Mouse (Mus musculus) kidney, adult 11 months (tissue): ENCODE data around the gene Rhot2.

ENCODE experiments used
- DNase-seq: peaks from one replicate; pipeline ENCODE4 v3.0.0; 2022

Gene Rhot2

DNA sequence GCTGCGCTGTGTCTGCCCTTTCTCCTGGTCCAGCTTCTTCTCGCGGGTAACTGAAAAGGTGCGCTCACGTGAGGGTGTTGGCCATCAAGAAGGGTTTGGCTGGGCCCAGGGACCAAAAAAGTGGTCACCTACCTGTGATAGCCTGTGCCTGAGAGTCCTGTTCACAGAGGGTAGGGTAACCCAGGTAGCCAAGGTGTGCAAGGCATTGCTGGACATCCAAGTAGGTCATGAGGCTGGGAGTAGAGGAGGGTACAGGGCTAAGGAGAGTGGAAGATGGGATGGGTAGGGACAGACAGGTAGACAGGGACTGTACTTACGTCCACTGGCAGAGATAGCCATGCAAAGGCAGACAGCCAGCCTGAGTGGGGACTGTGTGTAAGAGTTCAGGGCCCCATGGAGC lies 4.1 kb downstream of the Rhot2 start:
- no peak for DNase-seq

DNA sequence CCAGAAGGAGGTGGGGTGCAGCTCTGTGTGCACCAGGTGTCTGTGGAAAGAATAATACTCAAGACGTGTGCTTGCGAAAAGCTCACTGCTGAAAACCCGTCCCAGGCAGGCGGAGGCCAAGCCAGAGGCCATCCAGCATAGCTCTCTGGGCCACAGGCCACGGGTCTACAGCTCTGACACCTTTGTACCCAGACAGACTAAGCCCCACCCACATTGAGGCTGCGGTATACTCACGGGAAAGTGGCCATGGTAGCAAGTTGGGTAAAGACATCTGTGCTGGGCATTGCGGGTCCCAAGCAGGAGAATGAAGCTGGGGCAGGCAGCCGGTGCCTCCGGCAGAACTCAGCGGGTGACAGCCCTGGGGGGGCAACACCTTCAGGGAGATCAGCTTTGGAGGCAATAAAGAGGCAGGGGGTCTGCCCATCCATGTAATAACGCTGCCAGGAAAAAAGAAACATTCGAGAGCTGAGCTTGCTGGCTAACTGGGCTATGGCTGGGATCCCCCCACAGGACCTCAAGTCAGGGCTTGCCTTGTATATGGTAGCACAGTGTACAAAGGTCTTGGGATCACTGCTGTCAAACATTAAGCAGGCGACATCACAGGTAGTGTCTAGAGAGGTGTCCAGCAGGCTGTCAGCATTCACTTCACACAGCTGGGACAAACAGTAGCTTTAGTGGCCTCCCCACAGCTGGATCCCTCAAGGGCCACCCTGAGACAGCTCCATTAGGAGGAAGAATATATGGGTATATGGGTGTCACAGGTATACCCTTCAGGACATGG lies 5.0 kb downstream of the Rhot2 start:
- DNase-seq = peak; percentile 74

DNA sequence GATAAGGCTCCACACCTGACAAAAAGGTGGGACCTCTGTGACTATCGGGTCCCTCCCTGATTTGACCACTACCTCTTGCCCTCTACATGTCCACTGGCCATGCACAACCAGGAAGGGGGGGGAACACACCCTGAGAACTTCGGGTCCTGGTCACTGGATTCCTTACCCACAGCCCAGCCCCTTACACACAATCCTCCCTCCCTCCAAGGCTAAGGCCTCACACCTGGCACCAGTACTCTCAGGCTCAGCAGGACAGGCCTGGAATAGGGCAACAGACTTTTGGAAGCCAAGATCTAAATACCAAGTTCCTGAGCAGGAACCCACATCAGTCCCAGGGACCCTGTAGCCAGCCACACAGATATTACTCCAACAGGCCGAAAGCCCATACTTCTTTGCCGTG lies 5.7 kb downstream of the Rhot2 start:
- no peak for DNase-seq

DNA sequence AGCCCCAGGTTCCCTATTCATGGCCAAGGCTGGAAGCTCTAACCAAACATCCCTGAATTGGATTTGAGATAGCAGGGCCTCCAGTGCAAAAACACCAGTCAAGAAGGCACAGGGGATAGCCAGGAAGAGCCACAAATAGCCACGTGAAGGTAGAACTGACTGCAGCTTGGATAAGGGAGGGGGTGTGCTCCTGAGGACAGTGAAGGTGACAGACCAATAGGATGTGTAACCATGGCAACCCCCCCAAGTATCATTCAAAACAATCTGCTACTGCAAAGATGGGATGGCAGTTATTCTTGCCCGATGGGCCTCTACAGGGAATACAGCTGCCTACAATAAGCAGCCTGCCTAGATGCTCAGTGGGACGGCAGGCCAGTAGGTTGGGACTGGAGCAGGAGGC lies 7.1 kb downstream of the Rhot2 start:
- no peak for DNase-seq

DNA sequence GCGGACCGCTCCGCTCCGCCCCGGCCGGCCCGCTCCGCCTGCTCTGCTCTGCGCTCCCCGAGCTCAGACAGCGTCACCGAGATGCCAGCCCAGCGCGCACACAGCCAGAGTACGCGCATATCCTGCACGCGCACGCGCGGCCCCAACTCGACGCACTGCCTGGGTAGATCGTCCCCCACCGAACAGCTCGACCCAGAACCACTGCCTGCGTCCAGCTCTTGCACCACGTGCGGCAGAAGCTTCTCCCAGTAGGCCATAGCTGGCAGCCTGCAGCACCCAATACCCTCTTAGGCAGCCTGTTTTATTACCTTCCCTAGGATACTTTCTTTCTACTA lies 7.6 kb downstream of the Rhot2 start, which contains the start of gene Rhbdl1:
Gene Rhbdl1, minus strand, starts transcription at position 220 of the 335 bp plus-strand sequence.
- peak; percentile 75 for DNase-seq

DNA sequence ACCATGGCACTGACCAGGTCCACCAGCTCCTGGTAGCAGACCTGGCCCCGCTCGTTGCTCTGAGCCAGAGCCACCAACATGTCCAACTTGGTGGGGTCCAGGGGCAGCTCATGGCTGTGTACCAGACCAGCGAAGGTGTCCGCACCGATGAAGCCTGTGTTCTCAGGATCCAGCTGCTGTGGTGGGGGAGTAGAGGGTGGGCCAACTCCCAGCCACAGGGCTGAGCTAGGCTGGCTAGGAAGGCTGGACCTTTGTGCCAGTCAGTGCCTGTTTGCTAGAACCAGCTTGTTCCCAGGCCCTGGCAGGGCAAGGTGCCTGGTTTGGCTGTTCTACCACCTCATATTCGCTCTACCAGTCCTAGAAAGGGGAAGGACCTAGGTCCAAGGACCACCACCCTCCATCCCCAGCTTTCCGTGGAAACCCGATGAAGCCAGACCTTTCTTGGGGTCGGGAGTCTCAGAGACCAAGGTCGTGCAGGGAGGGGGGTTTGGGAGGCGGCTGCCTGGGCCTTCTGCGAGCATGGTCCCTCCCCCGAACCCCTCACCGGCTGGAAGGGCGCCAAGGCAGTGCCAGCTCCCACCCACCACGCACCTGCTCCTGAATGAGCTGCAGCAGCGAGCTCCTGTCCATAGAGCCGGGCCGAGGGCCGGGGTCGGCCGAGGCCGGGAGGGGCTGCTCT lies 8.1 kb downstream of the Rhot2 start:
- peak; percentile 60 for DNase-seq

DNA sequence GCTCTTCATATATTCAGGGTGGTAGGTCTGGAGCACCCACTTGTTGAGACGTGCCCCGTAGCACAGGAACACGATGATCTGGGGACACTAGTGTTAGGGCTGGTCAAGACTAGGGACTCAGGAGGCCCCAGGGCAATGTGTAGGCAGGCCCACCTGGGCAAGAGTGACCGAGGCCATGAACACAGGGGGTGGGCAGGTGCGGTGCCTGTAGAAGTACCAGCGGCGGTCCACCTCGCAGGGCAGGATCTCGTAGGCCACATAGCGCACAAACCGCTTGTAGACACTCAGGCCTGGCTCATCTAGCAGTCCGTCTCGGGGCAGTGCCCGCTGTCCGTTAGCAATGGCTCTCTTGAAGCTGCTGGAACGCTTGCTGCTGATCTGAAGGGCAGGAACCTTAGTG lies 8.8 kb downstream of the Rhot2 start:
- DNase-seq = no peak

DNA sequence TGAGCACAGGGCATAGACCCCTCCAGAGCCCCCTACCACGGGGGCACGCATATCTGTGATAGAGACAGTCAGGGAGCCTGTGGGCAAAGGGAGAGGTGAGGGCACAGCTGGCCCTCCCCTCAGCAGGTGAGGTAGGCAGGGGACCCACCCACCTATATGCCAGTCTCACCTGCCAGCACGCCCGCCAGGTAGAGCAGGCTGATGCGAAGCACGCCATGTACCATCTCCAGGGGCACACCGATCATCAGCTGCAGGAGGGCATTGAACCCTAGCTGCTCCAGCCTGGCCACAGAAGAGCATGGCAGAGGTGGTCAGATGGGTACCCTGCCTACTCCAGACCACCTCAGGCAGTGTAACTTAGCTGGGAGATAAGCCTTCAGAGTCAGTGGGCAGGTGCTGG lies 9.3 kb downstream of the Rhot2 start:
- no peak for DNase-seq

DNA sequence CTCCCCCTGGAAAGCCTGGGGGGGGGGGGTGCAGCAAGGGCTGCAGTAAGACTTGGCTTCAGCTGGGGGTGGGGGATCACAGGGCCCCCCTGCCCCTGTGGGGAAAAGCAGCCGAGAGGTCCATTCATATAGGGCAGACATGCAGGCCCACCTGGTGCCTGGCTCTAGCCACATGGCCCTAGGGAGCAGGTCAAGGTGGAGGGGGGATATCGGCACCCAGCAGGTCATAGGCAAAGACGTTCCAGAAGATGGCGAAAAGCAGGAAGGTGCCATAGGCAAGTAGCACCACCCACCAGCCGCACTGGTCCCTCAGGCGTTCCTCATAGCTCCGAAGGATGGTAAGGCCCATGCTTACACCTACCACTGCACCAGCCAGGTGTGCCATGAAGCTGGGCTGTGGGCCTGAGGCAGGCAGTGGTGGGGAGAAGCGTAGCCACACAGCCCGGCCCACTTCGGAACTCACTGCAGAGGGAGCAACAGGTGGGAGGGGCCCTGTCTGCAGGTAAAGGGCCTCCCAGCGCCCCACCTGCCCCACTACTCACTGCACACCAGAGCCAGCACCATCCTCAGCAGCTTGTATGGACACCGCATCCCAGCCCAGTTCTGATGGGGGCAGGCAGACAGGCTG lies 9.9 kb downstream of the Rhot2 start:
- peak; percentile 47 for DNase-seq

DNA sequence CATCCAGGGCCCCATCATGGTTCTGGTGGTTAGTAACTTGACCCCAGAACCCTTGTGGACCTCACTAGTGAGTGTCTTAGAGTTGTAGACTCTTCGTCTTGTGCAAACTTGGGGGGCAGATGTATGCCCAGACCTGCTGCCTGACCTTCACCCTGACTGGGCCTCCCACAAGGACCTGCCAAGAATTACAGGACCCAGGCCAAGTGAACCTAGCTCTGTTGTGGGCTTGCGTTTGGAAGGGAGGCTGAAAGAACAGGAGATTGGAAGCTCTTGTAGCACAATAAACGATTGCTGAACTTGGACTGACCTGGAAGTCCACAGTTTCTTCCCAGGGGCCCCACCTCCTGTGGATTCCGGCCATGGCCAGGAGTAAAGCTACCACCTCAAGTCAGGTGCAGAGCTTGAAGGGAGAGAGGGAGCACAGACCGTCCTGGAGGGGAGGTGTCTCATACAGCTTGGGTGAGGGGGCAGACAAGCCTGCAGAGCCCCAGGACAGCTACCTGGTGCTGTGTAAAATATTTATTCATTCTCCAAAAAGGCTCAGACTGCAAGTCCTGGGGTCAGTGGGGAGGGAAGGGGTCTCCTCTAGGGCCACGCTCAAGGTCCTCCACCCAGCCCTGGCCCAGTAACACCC lies 10.6 kb downstream of the Rhot2 start:
- DNase-seq = peak; percentile 86

DNA sequence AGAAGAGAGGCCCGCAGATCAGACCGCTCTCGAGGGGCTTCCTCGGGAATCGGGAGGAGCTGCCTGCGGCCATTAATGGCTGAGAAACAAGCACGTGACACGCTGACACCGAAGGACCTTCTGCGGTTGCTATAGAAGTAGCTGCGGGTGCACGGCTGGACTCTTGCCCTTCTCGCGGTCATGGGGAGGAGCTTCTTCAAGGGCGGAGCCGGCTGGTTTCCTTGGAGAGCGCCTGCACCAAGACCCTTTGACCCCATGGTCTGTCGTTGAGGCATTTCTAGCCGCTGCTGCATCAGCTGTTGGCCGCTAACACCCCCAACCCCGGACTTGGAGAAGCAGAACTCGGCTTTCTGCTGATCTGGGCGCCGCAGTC lies 11.4 kb downstream of the Rhot2 start, which contains the start of gene Stub1:
Gene Stub1, minus strand, starts transcription at position 114 of the 373 bp plus-strand sequence.
- peak; percentile 98 for DNase-seq

DNA sequence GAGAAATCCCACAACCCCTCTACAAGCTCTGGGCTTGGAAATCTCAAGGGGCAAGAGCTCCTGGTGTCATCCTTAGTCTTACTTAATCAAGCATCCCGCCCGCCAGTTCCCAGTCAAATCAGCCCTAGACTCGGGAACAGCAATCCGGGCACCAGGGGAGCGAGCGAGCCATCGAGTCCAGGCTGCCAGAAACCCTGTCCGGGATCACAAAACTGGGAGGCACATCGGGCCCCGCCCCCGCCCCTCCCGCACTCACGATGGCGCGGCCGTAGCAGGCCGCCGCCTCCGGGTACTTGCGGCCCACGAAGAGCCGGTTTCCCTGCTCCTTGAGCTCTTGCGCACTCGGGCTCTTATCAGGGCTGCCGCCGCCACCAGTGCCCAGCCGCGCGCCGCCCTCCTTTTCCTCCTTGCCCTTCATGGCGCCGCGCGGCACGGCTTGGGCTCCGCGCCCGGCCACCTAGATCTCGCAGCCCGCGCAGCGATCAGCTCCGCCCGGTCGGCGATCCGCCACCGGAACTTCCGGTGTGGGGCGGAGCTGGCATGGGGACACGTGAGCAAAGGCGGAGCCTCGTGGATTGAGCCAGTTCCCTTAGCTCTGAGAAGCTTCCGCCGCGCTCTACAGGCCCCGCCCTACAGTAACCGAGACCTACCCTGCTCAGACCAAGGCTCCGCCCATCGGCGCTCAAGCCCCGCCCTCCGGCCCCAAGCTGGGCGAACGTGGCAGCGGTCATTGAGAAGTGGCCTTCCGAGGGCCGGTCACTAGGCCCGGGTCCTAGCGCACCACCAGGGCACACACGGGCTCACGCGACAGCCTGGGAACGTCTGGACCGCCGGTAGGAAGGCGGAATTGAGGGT lies 12.0 kb downstream of the Rhot2 start:
- DNase-seq = peak; percentile 100

DNA sequence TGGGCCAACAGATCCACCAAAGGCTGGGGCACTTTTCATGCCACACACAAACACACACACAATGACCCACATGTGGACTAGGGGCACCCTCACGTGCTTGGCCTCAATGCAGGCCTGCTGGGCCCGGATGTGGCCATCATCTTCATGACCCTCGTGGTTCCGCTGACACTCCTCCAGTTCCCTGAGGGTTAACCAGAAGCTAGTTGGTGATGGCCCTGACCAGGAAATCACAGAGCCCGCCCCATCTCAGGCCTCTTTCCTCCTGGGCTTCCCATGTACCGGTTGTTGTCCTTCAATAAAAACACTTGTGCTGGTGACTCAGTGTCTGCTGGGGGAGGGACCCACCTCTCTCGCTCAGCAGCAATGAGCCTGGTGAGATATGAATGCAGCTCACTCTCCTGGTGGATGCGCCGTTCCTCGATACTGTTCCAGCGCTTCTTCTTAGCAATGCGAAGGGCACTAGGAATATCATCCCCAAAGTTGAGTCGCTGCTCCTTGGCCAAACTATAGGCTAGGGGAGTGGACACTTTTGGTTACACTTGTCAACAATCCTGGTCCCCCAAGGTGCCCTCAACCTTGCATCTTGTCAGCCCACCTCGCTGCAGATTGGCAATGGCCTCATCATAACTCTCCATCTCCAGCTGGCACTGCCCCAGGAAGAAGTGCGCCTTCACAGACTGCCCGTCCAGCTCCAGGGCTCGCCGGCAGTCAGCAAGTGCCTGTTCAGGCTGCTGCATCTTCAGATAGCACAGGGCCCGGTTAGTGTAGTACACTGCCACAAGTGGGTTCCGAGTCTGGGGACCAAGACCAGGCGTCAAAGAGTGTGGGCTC lies 13.0 kb downstream of the Rhot2 start:
- no peak for DNase-seq

DNA sequence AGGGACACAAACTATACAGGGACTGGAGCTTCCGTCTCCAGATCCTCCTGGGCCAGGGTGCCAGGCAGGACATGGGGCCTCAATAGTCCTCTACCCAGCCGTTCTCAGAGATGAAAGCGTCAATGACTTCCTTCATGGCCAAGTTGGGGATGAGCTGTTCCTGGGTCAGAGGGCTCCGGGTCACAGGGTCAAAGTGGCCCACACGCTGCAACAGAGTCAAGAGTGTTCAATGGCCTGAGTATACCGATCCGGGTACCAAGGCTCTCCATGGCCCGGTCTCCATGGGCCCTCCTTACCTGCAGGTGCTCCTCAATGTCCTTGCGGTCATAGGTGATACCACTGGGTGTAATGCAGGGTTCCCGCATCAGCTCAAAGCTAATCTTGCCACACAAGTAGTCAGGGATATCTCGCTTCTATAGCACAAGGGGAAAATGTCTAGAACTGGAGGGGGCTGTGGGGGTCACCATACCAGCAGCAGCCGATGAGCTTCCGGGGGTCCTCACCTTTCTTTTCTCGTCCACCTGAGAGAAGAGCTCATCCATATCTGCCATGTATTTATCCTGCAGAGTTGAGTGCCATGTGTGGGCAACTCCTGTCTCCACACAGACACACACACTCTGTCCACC lies 13.7 kb downstream of the Rhot2 start:
- DNase-seq = no peak

DNA sequence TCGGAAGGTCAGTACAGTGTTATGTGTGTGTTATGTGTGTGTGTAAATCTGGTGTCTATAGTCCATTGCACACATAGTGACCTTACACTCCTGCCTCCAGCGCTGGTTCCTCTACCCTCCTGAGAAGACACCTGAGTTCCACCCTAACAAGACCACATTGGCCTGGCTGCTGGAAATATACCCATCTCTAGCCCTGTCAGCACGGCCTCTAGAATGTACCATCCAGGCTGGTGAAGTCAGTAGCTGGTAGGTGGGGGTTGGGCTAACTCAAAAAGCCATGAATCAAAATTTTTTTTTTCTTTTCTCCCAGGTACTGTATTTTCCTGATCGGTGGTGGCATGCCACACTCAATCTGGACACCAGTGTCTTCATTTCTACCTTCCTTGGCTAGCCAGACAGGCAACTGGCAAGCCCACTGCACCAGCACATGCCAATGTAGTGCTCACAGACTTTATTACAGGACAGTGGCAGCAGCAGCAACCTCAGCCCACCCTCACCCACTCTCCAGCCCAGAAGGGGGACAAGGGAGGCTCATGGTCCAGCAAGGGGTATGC lies 14.4 kb downstream of the Rhot2 start:
- no peak for DNase-seq

DNA sequence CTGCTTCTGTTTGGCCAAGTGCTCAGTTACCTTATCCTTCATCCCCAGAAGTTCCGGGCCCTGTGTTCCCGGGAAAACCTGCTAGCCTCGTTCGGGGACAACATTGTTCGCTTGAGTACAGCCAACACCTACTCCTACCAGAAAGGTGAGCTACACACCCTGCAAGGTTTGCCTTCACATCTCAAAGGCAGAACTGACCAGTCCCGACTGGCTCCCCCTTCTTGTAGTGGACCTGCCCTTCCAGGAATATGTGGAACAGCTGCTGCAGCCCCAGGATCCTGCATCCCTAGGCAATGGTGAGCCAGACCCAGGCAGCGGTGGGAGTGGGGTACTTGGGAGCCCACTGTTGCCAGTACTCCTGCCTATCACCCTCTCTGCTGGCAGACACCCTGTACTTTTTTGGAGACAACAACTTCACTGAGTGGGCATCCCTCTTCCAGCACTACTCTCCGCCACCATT lies 15.1 kb downstream of the Rhot2 start:
- DNase-seq = no peak

DNA sequence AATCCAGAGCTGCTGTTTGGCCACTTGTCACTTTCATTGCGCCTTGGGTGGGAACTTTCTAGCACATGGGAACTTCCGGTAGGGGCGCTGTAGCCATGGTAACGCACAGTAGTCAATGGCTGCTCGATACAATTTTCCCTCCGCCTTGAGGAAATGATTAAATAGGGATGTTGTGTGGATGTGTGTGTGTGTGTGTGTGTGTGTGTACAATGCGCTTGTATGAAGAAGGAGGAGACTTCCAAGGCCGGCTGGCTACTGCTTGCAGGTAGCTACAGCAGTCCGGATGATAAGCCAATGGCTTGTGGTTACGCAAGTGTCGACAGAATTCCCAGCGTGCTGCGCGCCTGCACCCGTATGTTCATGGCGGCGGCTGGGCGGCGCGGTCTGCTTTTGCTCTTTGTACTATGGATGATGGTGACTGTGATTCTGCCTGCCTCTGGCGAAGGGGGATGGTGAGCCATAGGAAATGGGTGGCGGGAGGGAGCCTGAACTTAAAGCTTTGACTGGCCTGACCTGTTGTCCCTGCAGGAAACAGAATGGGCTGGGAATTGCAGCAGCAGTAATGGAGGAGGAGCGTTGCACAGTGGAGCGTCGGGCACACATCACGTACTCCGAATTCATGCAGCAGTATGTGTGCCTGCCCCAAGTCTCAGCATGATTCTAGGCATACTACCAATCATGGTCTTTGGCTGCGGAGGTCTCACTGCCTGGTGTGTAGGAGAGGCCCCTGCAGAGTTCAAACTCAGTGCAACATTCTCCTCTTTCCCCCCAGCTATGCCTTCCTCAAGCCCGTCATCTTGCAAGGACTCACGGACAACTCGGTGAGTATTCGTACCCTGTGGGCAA lies 15.7 kb downstream of the Rhot2 start, which contains the start of gene Jmjd8:
Gene Jmjd8, plus strand, starts transcription at position 156 of the 846 bp plus-strand sequence.
- peak; percentile 84 for DNase-seq

DNA sequence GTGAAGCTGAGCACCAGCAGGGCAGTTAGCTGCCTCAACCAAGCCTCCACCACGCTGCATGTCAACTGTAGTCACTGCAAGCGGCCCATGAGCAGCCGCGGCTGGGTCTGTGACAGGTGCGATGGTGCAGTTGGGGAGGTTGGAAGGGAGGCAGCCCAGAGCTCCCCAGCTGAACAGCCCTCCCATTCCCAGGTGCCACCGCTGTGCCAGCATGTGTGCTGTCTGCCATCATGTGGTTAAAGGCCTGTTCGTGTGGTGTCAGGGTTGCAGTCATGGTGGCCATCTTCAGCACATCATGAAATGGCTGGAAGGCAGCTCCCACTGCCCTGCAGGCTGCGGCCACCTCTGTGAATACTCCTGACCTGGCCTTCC lies 16.4 kb downstream of the Rhot2 start:
- DNase-seq = no peak

DNA sequence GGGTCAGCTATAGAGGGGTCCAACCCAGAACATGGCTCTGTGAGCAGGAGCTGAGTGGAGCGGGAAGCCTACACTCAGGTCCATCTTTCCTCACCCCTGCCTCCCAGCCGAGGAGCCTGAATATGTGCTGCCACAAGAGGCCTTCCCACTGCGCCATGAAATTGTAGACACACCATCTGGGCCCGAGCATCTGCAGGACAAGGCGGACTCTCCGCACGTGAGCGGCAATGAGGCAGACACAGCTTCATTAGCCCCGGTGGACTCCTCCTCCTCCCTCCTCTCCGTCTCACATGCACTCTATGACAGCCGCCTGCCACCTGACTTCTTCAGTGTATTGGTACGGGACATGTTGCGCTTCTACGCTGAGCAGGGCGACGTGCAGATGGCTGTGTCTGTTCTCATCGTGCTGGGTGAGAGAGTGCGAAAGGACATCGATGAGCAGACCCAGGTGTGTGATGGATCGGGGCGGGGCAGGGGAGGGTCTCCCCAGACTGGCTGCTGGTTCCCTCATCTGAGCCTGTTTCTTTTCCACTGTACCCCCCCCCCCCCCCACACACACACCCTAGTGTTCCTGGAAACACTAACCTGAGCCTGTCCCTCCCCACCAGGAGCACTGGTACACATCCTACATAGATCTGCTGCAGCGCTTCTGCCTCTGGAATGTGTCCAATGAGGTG lies 17.0 kb downstream of the Rhot2 start:
- DNase-seq = no peak
